Mouse (Mus musculus): ENCODE data around the gene Gm17428. TPM values are rescaled to one million over a fixed set of nuclear protein-coding genes. Genes with fewer than 3 reads are reported as not detected.
"Not testable (repeated sequence)": the region's sequence is repeated elsewhere in the genome, so short reads cannot be mapped to it uniquely, and the experiment has no call there.

Gene Gm17428
- polyA plus RNA-seq, 1 experiment from 2014 or later: not detected

DNA sequence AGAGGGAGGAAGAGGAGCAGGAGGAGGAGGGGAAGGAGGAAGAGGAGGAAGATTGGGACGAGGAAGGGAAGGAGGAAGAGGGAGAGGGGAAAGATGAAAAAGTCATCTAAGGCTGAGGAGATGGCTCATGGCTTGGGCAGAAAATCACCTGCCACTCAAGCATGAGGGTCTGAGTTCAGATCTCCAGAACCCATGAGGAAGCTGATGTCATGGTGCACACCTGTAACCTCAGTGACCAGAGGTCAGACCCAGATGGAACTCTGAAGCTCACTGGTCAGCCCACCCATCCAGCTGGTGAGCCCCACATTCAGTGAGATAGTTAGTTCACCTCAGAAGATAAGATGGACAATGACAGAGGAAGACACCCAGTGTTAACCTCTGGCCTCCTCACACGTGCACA, 31.8 kb upstream of the Gm17428 start:
- DNase-seq (ENCODE audit: low spot score) (no peak), ATAC-seq (replicated peaks; ENCODE audit: insufficient number of reproducible peaks, low FRiP score, low TSS enrichment, low read depth) (no peak)
- Histone ChIP-seq H3K36me3 (replicated peaks; ENCODE audit: control insufficient read depth, insufficient read depth, low read depth, low read length) (no peaks in the 10 kb centered on the region), H3K27ac (replicated peaks; ENCODE audit: low read depth, low read length) (no peak overlapping the region), H3K27me3 (ENCODE audit: control insufficient read depth, insufficient read depth, low read length) (no peaks in the 10 kb centered on the region), H3K4me1 (ENCODE audit: control insufficient read depth, insufficient read depth, low read length) (no peaks in the 10 kb centered on the region), H3K4me2 (ENCODE audit: low read depth, low read length) (no peak overlapping the region), H3K4me3 (ENCODE audit: low read depth, low read length) (no peak overlapping the region), H3K9ac (replicated peaks; ENCODE audit: low read length) (no peak overlapping the region), H3K9me3 (replicated peaks; ENCODE audit: control insufficient read depth, low read length) (no peaks in the 10 kb centered on the region)
- 73% methylated on average over 2 of the region's 2 CpGs for WGBS

DNA sequence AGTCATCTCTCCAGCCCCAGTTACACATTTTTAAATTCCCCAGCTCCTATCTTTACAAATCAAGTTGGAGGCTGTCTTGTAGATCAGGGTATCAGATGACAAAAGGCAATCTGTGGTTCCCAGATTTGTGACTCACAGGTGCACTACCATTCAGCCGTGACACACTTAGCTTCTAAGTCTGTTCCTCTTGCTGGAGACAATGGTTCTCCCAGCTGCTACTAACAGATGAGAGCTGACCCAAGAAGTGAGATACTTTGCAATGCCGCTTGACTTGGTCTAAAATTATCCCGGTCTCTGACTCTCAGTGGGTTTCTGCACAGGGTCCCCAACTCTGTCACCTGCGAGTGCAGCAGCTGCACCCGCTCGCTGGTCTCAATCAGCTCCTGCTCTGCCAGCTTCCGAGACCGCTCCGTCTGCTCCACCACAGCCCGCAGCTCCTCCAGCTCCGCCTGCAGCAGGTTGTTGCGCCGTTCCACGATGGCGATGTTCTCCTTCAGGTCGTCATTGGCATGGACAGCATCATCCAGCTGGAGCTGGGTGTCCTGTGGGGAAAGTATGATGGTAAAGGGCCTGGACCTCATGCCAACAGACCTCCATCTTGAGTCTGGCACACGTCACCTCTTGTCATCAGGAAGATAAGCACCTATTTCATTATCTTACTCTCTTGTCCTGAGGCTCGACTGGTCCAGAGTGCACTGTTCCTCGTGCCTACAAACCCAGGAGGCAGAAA, 30.6 kb upstream of the Gm17428 start:
- Histone ChIP-seq H3K4me3 (ENCODE audit: low read depth, low read length) (no peak overlapping the region), H3K4me1 (ENCODE audit: control insufficient read depth, insufficient read depth, low read length) (no peaks in the 10 kb centered on the region), H3K4me2 (ENCODE audit: low read depth, low read length) (no peak overlapping the region), H3K27ac (replicated peaks; ENCODE audit: low read depth, low read length) (no peak overlapping the region), H3K9ac (replicated peaks; ENCODE audit: low read length) (no peak overlapping the region), H3K27me3 (ENCODE audit: control insufficient read depth, insufficient read depth, low read length) (no peaks in the 10 kb centered on the region), H3K9me3 (replicated peaks; ENCODE audit: control insufficient read depth, low read length) (no peaks in the 10 kb centered on the region), H3K36me3 (replicated peaks; ENCODE audit: control insufficient read depth, insufficient read depth, low read depth, low read length) (no peaks in the 10 kb centered on the region)
- no peak for DNase-seq (ENCODE audit: low spot score)
- WGBS: 84% methylated on average over 19 of the region's 19 CpGs
- ATAC-seq (replicated peaks; ENCODE audit: insufficient number of reproducible peaks, low FRiP score, low TSS enrichment, low read depth): no peak

DNA sequence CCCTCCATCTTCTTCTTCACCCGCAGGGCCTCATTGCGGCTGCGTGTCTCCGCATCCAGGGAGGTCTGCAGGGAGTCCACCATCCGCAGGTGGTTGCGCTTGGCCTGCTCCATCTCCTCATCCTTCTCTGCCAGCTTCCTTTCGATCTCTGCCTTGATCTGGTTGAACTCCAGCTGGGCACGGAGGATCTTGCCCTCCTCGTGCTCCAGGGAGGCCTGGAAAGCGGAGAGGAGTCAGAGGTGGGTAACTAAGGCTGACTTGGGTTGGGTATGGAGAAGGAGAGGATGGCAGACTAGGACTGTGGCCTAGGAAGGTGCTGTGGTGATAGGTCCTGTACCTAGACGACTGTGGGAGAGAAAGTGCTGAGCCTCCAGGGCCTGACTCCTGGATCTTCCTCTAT, 29.7 kb upstream of the Gm17428 start:
- H3K9me3 ChIP-seq (replicated peaks; ENCODE audit: control insufficient read depth, low read length); DNase-seq (ENCODE audit: low spot score); H3K9ac ChIP-seq (replicated peaks; ENCODE audit: low read length); H3K4me1 ChIP-seq (ENCODE audit: control insufficient read depth, insufficient read depth, low read length); H3K36me3 ChIP-seq (replicated peaks; ENCODE audit: control insufficient read depth, insufficient read depth, low read depth, low read length); H3K27me3 ChIP-seq (ENCODE audit: control insufficient read depth, insufficient read depth, low read length); H3K4me3 ChIP-seq (ENCODE audit: low read depth, low read length); H3K27ac ChIP-seq (replicated peaks; ENCODE audit: low read depth, low read length); H3K4me2 ChIP-seq (ENCODE audit: low read depth, low read length); ATAC-seq (replicated peaks; ENCODE audit: insufficient number of reproducible peaks, low FRiP score, low TSS enrichment, low read depth): not testable (repeated sequence)
- 87% methylated on average over 8 of the region's 11 CpGs for WGBS

DNA sequence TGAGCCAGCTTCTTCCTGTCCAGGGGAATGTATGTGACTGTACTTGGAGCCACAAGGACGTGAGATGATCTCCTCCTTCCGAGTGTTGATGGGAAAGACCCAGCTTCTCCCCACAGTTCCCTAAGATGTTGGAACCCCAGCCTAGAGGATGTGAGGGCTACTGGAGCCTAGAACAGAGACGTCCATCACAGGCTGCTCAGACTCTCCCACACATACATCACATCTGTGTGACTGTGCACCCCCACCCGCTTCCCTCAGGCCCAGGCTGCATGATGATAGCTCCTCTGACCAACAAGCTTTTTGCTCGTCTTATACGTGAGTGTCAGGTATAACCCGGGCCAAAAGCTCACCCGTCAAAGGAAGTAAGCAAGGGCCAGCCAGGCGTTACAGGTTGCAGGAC, 28.0 kb upstream of the Gm17428 start:
- DNase-seq (ENCODE audit: low spot score) (no peak), ATAC-seq (replicated peaks; ENCODE audit: insufficient number of reproducible peaks, low FRiP score, low TSS enrichment, low read depth) (no peak)
- no peak overlapping the region for H3K4me2 ChIP-seq (ENCODE audit: low read depth, low read length)
- no peak overlapping the region for H3K9ac ChIP-seq (replicated peaks; ENCODE audit: low read length)
- no peaks in the 10 kb centered on the region for H3K4me1 ChIP-seq (ENCODE audit: control insufficient read depth, insufficient read depth, low read length)
- no peak overlapping the region for H3K4me3 ChIP-seq (ENCODE audit: low read depth, low read length)
- H3K27ac ChIP-seq (replicated peaks; ENCODE audit: low read depth, low read length): no peak overlapping the region
- no peaks in the 10 kb centered on the region for H3K36me3 ChIP-seq (replicated peaks; ENCODE audit: control insufficient read depth, insufficient read depth, low read depth, low read length)
- no peaks in the 10 kb centered on the region for H3K9me3 ChIP-seq (replicated peaks; ENCODE audit: control insufficient read depth, low read length)
- WGBS: 87% methylated on average over 9 of the region's 9 CpGs
- no peaks in the 10 kb centered on the region for H3K27me3 ChIP-seq (ENCODE audit: control insufficient read depth, insufficient read depth, low read length)

DNA sequence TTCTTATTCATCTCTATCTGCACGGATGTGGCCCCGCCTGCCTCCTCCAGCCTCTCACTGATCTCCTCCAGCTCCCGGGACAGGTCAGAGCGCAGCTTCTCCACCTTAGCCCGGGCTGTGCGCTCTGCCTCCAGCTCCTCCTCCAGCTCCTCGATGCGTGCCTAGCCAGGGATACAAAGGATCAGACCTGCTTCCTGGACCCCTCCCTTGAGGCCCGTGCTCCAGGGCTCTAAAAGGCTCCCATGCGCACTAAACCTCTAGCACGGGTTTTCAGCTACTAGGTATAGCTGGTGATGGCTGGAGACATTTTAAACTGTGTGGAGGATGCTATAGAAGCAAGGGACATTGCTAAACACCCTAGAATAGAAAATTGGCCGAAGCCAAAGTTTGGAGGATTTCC, 26.2 kb upstream of the Gm17428 start:
- ATAC-seq (replicated peaks; ENCODE audit: insufficient number of reproducible peaks, low FRiP score, low TSS enrichment, low read depth) (no peak), DNase-seq (ENCODE audit: low spot score) (no peak)
- Histone ChIP-seq H3K4me3 (ENCODE audit: low read depth, low read length) (no peak overlapping the region), H3K4me2 (ENCODE audit: low read depth, low read length) (no peak overlapping the region), H3K27ac (replicated peaks; ENCODE audit: low read depth, low read length) (no peak overlapping the region), H3K36me3 (replicated peaks; ENCODE audit: control insufficient read depth, insufficient read depth, low read depth, low read length) (no peaks in the 10 kb centered on the region), H3K9me3 (replicated peaks; ENCODE audit: control insufficient read depth, low read length) (no peaks in the 10 kb centered on the region), H3K4me1 (ENCODE audit: control insufficient read depth, insufficient read depth, low read length) (no peaks in the 10 kb centered on the region), H3K9ac (replicated peaks; ENCODE audit: low read length) (no peak overlapping the region), H3K27me3 (ENCODE audit: control insufficient read depth, insufficient read depth, low read length) (no peaks in the 10 kb centered on the region)
- 61% methylated on average over 12 of the region's 12 CpGs for WGBS

DNA sequence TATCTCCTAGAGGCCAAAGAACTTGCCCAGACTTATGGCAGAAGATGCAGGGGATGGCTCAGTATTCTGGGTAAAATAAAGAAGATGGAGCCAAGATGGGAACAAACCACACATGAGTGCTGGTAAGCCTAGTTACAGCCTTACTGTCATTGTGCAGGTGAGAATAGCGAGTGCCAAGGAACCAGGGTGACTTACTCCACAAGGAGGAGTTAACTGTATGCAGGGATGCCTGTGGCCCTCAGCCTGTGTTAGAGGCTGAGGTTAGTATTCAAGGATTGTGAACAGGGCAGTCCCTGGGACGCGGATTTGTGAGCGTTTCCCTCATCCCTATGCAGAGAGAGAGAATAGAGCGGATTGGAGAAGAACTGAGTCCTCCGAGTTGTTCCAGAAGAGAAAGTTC, 25.1 kb upstream of the Gm17428 start:
- Histone ChIP-seq H3K9ac (replicated peaks; ENCODE audit: low read length) (no peak overlapping the region), H3K27ac (replicated peaks; ENCODE audit: low read depth, low read length) (no peak overlapping the region), H3K4me2 (ENCODE audit: low read depth, low read length) (no peak overlapping the region), H3K27me3 (ENCODE audit: control insufficient read depth, insufficient read depth, low read length) (no peaks in the 10 kb centered on the region), H3K4me1 (ENCODE audit: control insufficient read depth, insufficient read depth, low read length) (no peaks in the 10 kb centered on the region), H3K4me3 (ENCODE audit: low read depth, low read length) (no peak overlapping the region), H3K36me3 (replicated peaks; ENCODE audit: control insufficient read depth, insufficient read depth, low read depth, low read length) (no peaks in the 10 kb centered on the region), H3K9me3 (replicated peaks; ENCODE audit: control insufficient read depth, low read length) (no peaks in the 10 kb centered on the region)
- ATAC-seq (replicated peaks; ENCODE audit: insufficient number of reproducible peaks, low FRiP score, low TSS enrichment, low read depth) (no peak), DNase-seq (ENCODE audit: low spot score) (no peak)
- WGBS: 86% methylated on average over 6 of the region's 6 CpGs

DNA sequence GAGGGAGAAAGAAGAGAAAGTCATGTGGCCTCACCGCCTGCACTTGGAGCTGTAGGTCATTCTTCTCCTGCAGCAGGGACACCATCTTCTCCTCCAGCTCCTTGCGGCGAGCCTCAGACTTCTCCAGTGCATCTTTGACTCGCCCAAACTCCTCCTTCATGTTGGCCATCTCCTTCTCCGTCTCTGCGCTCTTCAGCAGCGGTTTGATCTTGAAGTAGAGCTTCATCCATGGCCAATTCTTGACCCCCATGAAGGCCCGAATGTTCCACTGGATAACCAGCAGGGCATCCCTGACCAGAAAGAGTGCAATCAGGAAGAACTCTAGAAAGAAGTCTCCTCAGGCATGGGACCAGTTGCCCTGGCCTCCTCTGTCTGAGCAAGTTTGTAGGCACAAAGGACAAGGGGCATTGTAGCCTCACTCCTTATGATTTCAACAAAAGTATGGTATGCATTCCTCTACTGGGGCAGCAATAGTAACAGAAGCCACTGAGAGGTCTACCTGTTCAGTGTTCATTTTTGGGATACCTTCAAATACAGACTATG, 23.0 kb upstream of the Gm17428 start:
- Histone ChIP-seq H3K4me1 (ENCODE audit: control insufficient read depth, insufficient read depth, low read length) (no peaks in the 10 kb centered on the region), H3K9ac (replicated peaks; ENCODE audit: low read length) (no peak overlapping the region), H3K27ac (replicated peaks; ENCODE audit: low read depth, low read length) (no peak overlapping the region), H3K9me3 (replicated peaks; ENCODE audit: control insufficient read depth, low read length) (no peaks in the 10 kb centered on the region), H3K4me3 (ENCODE audit: low read depth, low read length) (no peak overlapping the region), H3K36me3 (replicated peaks; ENCODE audit: control insufficient read depth, insufficient read depth, low read depth, low read length) (no peaks in the 10 kb centered on the region), H3K4me2 (ENCODE audit: low read depth, low read length) (no peak overlapping the region), H3K27me3 (ENCODE audit: control insufficient read depth, insufficient read depth, low read length) (no peaks in the 10 kb centered on the region)
- ATAC-seq (replicated peaks; ENCODE audit: insufficient number of reproducible peaks, low FRiP score, low TSS enrichment, low read depth) (no peak), DNase-seq (ENCODE audit: low spot score) (no peak)
- 84% methylated on average over 8 of the region's 8 CpGs for WGBS

DNA sequence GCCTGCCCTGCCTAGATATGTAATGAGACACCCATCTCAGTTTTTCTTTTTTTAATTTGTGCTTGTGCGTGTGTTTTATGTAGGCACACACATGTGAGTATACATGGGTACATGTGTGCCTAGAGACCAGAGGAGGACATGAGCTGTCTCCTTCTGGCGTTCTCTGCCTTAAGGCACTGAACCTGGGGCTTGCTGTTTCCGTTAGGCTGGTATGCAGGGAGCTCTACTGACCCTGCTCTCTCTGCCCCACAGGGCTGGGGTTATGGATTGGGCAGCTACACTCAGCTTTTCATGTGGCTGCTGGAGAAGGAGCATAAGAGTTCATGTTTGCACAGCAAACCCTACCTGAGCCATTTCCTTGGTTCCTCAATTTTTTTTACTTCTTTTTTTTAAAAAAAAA, 22.3 kb upstream of the Gm17428 start:
- ATAC-seq (replicated peaks; ENCODE audit: insufficient number of reproducible peaks, low FRiP score, low TSS enrichment, low read depth): no peak
- no peaks in the 10 kb centered on the region for H3K27me3 ChIP-seq (ENCODE audit: control insufficient read depth, insufficient read depth, low read length)
- H3K4me2 ChIP-seq (ENCODE audit: low read depth, low read length): no peak overlapping the region
- H3K4me1 ChIP-seq (ENCODE audit: control insufficient read depth, insufficient read depth, low read length): no peaks in the 10 kb centered on the region
- no peak overlapping the region for H3K27ac ChIP-seq (replicated peaks; ENCODE audit: low read depth, low read length)
- no peak for DNase-seq (ENCODE audit: low spot score)
- WGBS: 76% methylated on average over 3 of the region's 3 CpGs
- H3K9ac ChIP-seq (replicated peaks; ENCODE audit: low read length): no peak overlapping the region
- H3K36me3 ChIP-seq (replicated peaks; ENCODE audit: control insufficient read depth, insufficient read depth, low read depth, low read length): no peaks in the 10 kb centered on the region
- no peaks in the 10 kb centered on the region for H3K9me3 ChIP-seq (replicated peaks; ENCODE audit: control insufficient read depth, low read length)
- H3K4me3 ChIP-seq (ENCODE audit: low read depth, low read length): no peak overlapping the region

Data from embryonic facial prominence, embryonic 11.5 days (tissue).